Mouse (Mus musculus) heart, embryonic 16.5 days (tissue): ENCODE data around the gene Plekhh3. TPM values are rescaled to one million over a fixed set of nuclear protein-coding genes. Genes with fewer than 3 reads are reported as not detected.

Experiments used
- ATAC-seq: fragments of 200-750 bp; cut with Nextera tagmentation; replicated peaks from 2 replicates; pipeline ENCODE4 v1.8.0; 2017; ENCODE audit warnings: moderate number of reproducible peaks; ENCODE audit not compliant: insufficient read depth, low FRiP score; ENCODE audit errors: extremely low read depth
- H3K27ac ChIP-seq: fragments of 300-500 bp; sonication (generic); 2 replicates; pipeline ENCODE4 v1.5.1; 2014; ENCODE audit warnings: mild to moderate bottlenecking, low read length, control low read depth, moderate library complexity
- H3K27me3 ChIP-seq: fragments of 300-500 bp; sonication (generic); 2 replicates; pipeline ENCODE4 v1.6.1; 2014; ENCODE audit warnings: low read length, mixed read lengths; ENCODE audit not compliant: control insufficient read depth, insufficient read depth
- H3K36me3 ChIP-seq: fragments of 300-500 bp; sonication (generic); 2 replicates; pipeline ENCODE4 v1.6.1; 2014; ENCODE audit not compliant: control insufficient read depth, insufficient read depth
- H3K4me1 ChIP-seq: fragments of 300-500 bp; sonication (generic); 2 replicates; pipeline ENCODE4 v1.6.1; 2014; ENCODE audit warnings: low read length, mixed read lengths; ENCODE audit not compliant: control insufficient read depth, insufficient read depth
- H3K4me2 ChIP-seq: fragments of 300-500 bp; sonication (generic); 2 replicates; pipeline ENCODE4 v1.6.1; 2014; ENCODE audit warnings: low read depth, mild to moderate bottlenecking, control low read depth, low read length
- H3K4me3 ChIP-seq: fragments of 300-500 bp; sonication (generic); 2 replicates; pipeline ENCODE4 v1.5.1; 2014; ENCODE audit warnings: mild to moderate bottlenecking, control low read depth, low read length
- H3K9ac ChIP-seq: fragments of 300-500 bp; sonication (generic); 2 replicates; pipeline ENCODE4 v1.6.1; 2014; ENCODE audit warnings: low read length, control low read depth
- H3K9me3 ChIP-seq: fragments of 300-500 bp; sonication (generic); replicated peaks from 2 replicates; pipeline ENCODE4 v1.6.1; 2016; ENCODE audit warnings: low read length; ENCODE audit not compliant: control insufficient read depth
- WGBS: fragments of 180-500 bp; shearing (Covaris S2); extraction: QIAGEN DNeasy Blood & Tissue Kit; methylation state at CpG from one replicate; pipeline ENCODE4 v1.1.7; 2014; 5-methylcytosine and 5-hydroxymethylcytosine counted together
- polyA plus RNA-seq: library from polyadenylated mRNA; unstranded; fragments of >200 nt; fragmentation: Nextera tagmentation; extraction: Ambion mirVana; gene quantifications from 2 replicates; pipeline ENCODE4 v1.2.1, GENCODE M21; 2015

Gene Plekhh3
- polyA plus RNA-seq, 1 experiment from 2014 or later, result 8.7 TPM

DNA sequence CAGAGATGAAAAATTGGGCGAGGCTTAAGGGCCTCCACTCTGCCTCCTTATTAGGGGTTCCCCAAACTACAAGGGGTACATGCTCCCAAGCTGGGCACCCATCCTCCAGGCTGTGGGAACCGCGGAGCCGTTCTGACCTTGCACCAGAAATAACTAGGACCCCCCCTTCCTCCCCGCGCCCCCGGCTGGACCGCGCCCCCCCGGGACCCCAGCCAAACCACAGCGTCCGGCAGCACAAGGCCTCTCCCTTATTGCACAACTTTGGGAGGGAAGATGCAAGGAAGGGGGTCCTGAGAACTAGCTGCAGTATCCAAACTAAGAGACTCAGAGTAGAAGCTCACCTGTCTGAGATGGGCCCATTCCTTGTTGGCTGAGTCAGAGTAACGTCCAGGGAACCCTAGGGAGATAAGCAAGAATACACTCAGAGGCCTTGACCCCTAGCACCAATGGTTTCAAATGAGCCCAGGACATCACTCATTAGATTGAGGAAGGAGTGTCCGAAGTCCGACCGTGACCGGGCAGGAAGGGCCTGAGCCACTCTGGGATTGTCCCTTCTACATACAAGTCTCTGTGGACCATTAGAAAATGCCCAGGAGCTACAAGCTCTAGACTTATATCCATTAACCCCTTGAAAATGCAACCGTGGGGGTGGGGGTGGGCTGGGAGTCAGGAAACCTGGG lies 2.7 kb downstream of the Plekhh3 start:
- Histone ChIP-seq H3K4me3 (no peak overlapping the region), H3K4me1 (peaks cover 35% of the 10 kb centered on the region), H3K9ac (no peak overlapping the region), H3K4me2 (peak overlapping the region; percentile 67), H3K36me3 (peaks cover 40% of the 10 kb centered on the region), H3K27ac (no peak overlapping the region), H3K27me3 (peaks cover 23% of the 10 kb centered on the region), H3K9me3 (no peaks in the 10 kb centered on the region)
- WGBS, result 66% methylated on average over 18 of the region's 18 CpGs
- ATAC-seq, result no peak

DNA sequence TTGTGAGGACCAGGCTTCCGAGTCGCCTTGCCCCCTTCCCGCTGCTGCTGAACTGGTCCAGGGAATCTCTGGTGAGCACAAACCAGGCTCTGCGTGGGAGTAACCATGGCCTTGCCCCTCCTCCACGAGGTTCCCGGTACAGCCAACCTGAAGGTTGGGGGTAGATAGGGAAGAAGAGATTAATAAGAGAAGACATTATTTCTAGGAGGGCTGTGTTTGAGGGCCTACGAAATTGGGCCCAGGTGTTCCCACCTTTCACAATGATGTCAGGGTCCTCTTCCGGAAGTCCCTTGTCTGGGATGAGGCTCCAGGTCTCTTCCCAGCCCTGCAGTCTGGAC lies 3.2 kb downstream of the Plekhh3 start:
- no peaks in the 10 kb centered on the region for H3K9me3 ChIP-seq
- peaks cover 45% of the 10 kb centered on the region for H3K36me3 ChIP-seq
- peaks cover 30% of the 10 kb centered on the region for H3K4me1 ChIP-seq
- no peak overlapping the region for H3K4me3 ChIP-seq
- H3K9ac ChIP-seq, result no peak overlapping the region
- H3K4me2 ChIP-seq, result no peak overlapping the region
- H3K27me3 ChIP-seq, result peaks cover 23% of the 10 kb centered on the region
- no peak for ATAC-seq
- H3K27ac ChIP-seq, result no peak overlapping the region
- 69% methylated on average over 8 of the region's 8 CpGs for WGBS

DNA sequence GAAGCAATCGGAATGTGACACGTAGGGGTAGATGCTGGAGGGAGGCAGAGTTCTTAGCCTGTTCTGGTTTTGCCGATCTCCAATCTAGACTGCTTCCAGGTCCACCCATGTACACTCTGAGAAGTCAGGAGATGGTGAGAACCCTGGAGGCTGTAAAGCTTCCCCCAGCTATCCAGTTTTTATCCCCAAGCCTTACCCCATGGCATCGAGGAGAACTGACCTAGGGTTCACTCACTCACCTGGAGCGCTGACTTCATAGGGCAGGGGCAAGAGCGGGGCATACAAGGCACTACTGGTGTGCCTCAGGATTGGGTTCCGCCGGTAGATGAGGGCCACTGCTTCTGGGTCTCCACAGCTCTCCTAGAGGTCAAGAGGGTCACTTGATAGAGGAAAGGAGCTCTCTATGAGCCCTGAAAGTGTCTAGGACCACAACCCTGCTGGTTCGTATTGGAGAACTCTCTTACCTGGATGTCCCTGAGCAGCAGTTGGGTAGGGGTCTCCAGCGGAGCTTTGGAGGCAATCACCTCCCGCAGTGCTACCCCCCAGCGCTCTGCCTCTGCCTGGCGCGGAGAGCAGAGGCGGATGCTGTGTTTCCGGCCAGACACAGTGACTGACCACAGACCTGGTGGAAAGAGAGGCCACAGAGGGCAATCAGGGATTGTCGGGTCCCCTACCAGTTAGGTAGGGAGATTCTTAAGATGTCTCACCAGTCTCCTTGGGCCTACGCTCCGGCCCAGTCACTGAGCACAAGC lies 3.8 kb downstream of the Plekhh3 start:
- Histone ChIP-seq H3K4me1 (peaks cover 25% of the 10 kb centered on the region), H3K4me2 (no peak overlapping the region), H3K9me3 (no peaks in the 10 kb centered on the region), H3K4me3 (no peak overlapping the region), H3K27me3 (peaks cover 23% of the 10 kb centered on the region), H3K27ac (no peak overlapping the region), H3K36me3 (peaks cover 50% of the 10 kb centered on the region), H3K9ac (no peak overlapping the region)
- WGBS, result 70% methylated on average over 19 of the region's 19 CpGs
- no peak for ATAC-seq

DNA sequence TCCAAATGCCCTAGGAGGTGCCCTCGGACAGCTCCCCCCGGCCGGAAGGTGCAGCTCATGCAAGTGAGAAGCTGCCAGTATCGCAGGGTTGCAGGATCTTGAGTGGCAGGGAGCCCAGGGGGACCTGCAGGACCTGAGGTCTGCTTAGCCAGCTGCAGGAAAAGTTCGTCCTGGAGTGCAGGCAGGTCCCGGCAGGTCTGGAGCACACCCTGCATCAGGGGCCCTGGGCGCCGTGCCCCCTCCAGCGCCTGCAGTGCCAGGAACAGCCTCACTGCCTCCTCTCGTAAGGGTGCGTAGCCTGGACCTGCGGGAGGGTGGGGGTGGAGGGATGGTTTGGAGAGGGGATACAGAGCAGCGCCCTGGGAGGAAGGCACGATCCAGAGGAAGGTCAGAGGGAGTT lies 4.8 kb downstream of the Plekhh3 start:
- Histone ChIP-seq H3K4me3 (no peak overlapping the region), H3K4me2 (no peak overlapping the region), H3K36me3 (peaks cover 59% of the 10 kb centered on the region), H3K27me3 (peaks cover 23% of the 10 kb centered on the region), H3K4me1 (peaks cover 19% of the 10 kb centered on the region), H3K9me3 (no peaks in the 10 kb centered on the region), H3K9ac (no peak overlapping the region), H3K27ac (no peak overlapping the region)
- 82% methylated on average over 14 of the region's 14 CpGs for WGBS
- no peak for ATAC-seq

DNA sequence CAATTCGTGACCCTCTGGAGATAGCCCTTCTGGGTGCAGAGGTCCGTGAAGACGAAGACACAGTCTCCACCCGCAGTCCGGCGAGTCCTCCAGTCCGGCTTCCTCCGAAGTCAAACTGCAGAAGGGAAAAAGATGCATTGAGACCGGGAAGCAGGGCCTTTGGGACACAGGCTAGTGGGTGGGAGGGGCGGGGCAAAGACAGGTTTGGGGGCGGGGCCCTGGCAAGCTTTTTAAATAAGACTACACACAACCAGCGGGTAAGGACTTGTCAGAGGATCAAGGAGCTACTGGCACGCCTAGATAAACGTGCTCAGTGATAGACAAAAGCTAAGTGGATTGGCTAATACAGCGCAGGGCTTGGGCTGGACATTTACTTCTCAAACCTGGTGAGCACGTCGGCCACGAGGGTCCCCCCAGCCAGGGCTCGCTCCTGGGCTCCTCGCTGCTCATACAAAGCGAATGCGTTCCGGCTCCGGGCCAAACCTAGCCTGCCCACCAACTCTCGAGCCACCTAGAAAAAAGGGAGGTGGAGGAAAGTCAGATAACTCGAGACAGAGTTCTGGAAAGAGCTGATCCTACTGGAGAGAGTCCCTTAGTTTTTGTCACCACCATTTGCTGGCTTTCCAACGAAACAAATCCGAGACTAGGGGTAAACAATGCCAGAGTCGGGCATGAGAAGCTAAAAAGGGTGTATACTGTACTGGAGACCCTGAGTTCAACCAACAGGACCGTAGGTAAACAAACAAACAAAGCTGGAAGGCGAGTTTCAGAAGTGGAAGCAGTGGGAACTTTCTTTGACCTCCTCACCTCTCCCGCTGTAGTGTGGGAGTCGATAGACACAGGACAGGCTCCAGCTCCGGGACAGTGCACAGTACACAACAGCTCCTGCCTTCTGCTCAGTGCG lies 6.2 kb downstream of the Plekhh3 start:
- no peak overlapping the region for H3K27ac ChIP-seq
- no peak for ATAC-seq
- peaks cover 19% of the 10 kb centered on the region for H3K4me1 ChIP-seq
- H3K9ac ChIP-seq, result no peak overlapping the region
- WGBS, result 52% methylated on average over 35 of the region's 35 CpGs
- H3K9me3 ChIP-seq, result no peaks in the 10 kb centered on the region
- peaks cover 23% of the 10 kb centered on the region for H3K27me3 ChIP-seq
- no peak overlapping the region for H3K4me2 ChIP-seq
- no peak overlapping the region for H3K4me3 ChIP-seq
- peaks cover 60% of the 10 kb centered on the region for H3K36me3 ChIP-seq

DNA sequence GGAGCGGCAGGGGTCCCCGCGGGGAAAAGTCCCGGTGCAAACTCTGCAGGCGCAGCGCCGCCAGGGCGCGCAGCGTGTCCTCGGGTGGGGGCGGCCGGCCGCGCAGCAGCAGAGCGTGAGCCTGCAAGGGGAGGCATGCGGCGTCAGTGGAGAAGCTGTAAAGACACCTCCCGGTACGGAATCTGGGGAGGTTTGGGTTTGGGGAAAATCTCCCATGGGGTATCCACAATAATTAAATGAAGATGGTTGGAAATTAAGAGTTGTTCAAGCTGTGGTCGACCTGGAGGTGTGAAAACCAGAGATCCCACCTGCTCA lies 6.8 kb downstream of the Plekhh3 start:
- Histone ChIP-seq H3K27ac (no peak overlapping the region), H3K4me3 (peak overlapping the region; percentile 30), H3K36me3 (peaks cover 60% of the 10 kb centered on the region), H3K9ac (0 out of 2 replicates have a peak overlapping the region, but pooled peaks have one; percentile 26), H3K9me3 (no peaks in the 10 kb centered on the region), H3K4me2 (peak overlapping the region; percentile 50), H3K27me3 (peaks cover 23% of the 10 kb centered on the region), H3K4me1 (peaks cover 14% of the 10 kb centered on the region)
- 38% methylated on average over 21 of the region's 21 CpGs for WGBS
- ATAC-seq, result no peak

DNA sequence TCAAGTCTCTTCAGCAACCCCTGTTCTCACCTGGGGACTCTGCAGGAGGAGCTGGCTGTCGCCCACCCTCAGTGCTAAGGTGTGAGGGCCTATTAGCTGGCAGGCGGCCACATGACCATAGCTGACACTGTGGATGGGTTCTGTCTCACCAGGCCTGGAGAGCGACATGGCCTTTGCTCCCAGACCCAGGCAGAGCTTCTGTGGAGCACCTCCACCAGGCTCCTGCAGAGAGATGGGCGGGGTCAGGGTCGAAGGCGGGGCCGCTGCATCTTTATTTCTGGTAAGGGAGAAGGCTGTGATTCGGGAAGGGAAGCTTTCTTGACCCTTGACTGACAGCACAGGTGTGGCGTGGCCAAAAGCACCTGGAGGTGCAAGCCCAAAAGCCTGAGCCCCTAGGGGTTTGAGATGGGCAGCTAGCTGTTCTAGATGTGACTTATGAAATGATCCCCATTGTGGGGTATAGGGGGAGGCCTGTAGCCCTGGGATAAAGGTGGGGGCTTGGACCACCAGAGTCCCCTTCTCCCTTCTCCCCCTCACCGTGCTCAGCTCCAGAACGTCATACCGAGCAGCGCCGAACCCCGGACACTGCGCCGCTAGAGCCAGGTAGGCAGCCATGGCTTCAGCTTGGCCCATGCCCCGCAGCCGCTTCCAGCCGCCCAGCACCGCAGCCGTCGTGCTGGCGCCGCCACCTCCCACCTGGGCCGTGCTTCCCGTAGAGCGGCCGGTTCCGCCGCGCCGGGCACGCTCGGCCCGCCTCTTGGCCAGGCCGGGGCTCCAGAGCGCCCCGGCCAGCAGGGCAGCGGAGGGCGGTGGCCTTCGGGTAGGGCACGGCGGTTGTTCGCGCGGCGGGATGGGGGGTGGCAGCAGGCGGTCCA lies 7.4 kb downstream of the Plekhh3 start:
- Histone ChIP-seq H3K4me1 (peaks cover 8% of the 10 kb centered on the region; the same call in 1 of the 2 replicates), H3K27me3 (peaks cover 23% of the 10 kb centered on the region), H3K27ac (no peak overlapping the region), H3K4me3 (peak overlapping the region; percentile 30), H3K36me3 (peaks cover 60% of the 10 kb centered on the region), H3K9ac (0 out of 2 replicates have a peak overlapping the region, but pooled peaks have one; percentile 26), H3K4me2 (peak overlapping the region; percentile 50), H3K9me3 (no peaks in the 10 kb centered on the region)
- 39% methylated on average over 48 of the region's 49 CpGs for WGBS
- ATAC-seq, result no peak

DNA sequence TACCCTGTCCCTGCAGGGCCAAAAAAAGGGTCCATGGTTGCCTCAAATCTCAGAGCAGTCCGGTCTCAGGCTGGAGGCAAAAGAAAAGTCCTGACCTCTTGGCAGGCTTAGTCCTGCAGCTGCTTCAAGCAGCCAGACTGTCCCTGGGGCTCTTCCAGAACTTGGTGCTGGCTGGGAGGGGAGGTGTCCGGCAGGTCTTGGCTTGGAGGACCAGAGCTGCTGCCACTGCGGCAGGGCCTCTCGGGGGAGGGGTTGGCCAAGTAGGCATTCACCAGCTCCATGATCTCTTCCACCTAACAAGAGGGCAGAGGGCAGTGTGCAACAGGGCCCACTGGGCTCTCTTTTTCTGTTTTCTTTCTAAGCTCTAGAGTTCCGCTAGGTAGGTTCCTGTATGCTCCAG lies 8.4 kb downstream of the Plekhh3 start:
- Histone ChIP-seq H3K9ac (no peak overlapping the region), H3K4me2 (no peak overlapping the region), H3K27me3 (peaks cover 20% of the 10 kb centered on the region), H3K9me3 (no peaks in the 10 kb centered on the region), H3K4me1 (peaks cover 2% of the 10 kb centered on the region; the same call in 1 of the 2 replicates), H3K27ac (no peak overlapping the region), H3K36me3 (peaks cover 54% of the 10 kb centered on the region), H3K4me3 (no peak overlapping the region)
- 60% methylated on average over 5 of the region's 5 CpGs for WGBS
- ATAC-seq, result no peak
